Mouse (Mus musculus): Measurements from ENCODE around the gene Olfr1261.

Olfr1261 gene

GRCm38 (mm10) chr2:89990921-89991320 is at the start of gene Olfr1261:
Gene Olfr1261 (plus strand): TSS chr2:89991221.
- no peak for DNase-seq

GRCm38 (mm10) chr2:89948564-89948963 is 42.5 kb upstream of the Olfr1261 start, which contains the start of gene Olfr1259:
Gene Olfr1259 (minus strand): TSS chr2:89948664.
- no peak for DNase-seq

DNA sequence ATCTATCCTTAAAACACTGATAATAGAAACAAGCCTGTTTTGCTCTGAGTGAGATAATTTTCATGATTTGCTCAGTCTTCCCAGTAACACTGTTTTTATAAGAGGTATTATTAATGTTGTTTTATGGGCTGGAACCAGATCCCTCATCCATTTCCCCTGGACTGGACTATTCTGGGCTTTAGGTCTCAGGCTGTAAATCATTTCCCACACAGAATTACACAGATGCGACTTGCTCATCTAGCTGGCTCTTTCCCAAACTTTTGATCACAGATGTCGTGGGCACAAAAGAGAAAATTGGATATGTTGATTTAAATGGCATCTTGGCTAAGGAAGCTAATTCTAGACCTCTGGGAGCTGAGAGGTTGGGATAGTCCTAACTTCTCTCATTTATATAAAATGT is 16.8 kb upstream of the Olfr1261 start, which contains the start of gene Olfr1260:
Gene Olfr1260 (plus strand): TSS at position 157 of the 400 bp plus-strand sequence.
- DNase-seq = no peak

DNA sequence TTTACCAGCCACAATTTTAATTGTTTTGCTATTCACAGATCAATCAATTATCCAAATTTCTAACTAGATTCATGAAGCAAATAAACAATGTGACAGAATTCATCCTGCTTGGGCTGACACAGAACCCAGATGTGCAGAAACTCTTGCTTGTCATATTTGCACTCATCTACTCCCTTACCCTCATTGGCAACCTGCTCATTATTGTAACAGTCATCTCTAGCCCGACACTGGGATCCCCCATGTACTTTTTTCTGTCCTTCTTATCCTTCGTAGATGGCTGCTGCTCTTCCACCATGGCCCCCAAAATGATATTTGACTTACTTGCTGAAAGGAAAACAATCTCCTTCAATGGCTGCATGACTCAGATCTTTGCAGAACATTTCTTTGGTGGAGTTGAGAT is 13.3 kb upstream of the Olfr1261 start:
- no peak for DNase-seq

DNA sequence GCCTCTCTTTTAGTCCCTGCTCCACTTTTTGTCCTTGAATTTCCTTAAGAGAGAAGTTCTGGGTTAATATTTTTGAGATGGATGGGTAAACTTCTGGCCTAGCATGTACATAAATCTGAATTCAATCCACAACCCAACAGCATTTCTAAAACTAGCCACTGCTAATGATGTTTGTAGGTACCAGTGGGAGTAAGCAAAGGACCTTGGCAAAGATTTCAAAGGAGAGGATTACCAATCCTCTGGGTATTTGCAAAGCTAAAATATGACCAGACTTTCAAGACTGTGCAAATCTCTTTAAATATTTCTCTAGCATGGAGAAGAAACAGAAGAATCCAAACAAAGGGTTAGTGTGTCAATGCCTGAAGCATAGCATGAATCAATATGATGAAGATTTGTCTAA is 8.8 kb downstream of the Olfr1261 start, which contains the start of gene Olfr1262:
Gene Olfr1262 (plus strand): TSS at position 301 of the 400 bp plus-strand sequence.
- no peak for DNase-seq

GRCm38 (mm10) chr2:90011831-90012230 is 20.8 kb downstream of the Olfr1261 start, which contains the start of gene Olfr1263:
Gene Olfr1263 (plus strand): TSS chr2:90012131.
- no peak for DNase-seq

GRCm38 (mm10) chr2:90025477-90025876 is 34.5 kb downstream of the Olfr1261 start, which contains the start of gene Olfr1264:
Gene Olfr1264 (minus strand): TSS chr2:90025577.
- DNase-seq = no peak

- DNase-seq = no peak
Observed at GRCm38 (mm10) chr2:90035037-90035436, 44.0 kb downstream of the Olfr1261 start, which contains the start of gene Olfr1265. Gene Olfr1265 (plus strand): TSS chr2:90035337.

Measured in lung, postnatal 36 days (tissue).